Mouse (Mus musculus): ENCODE data around the gene Gm26727.
"Not testable (repeated sequence)": the region's sequence is repeated elsewhere in the genome, so short reads cannot be mapped to it uniquely, and the experiment has no call there.

DNA sequence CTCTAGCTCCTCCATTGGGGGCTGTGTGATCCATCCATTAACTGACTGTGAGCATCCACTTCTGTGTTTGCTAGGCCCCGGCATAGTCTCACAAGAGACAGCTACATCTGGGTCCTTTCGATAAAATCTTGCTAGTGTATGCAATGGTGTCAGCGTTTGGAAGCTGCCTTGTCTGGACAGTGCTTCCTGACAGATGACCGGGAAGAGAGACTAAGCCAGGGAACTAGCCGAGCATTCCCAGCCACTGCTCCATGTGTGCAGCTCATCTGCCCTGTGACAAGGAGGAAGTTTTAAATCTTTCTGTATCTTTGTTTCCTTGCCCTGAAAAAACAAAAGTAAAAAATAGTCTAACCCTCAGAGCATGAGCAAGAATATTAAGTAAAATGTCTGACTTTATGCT is 37.0 kb upstream of the Gm26727 start:
- TF ChIP-seq CTCF, EP300 (IDR thresholded peaks at IDR 0.05): not testable (repeated sequence)
